Mouse (Mus musculus): Measurements from ENCODE around the gene Eif2s3x.
"Not testable (repeated sequence)": the region's sequence is repeated elsewhere in the genome, so short reads cannot be mapped to it uniquely, and the experiment has no call there.

Eif2s3x gene

GRCm38 (mm10) chrX:94212597-94213321 lies at the start of gene Eif2s3x:
Gene Eif2s3x, minus strand, starts transcription at chrX:94212862.
- peak; percentile 94 for DNase-seq (ENCODE audit: inconsistent ontology term)

- DNase-seq (ENCODE audit: inconsistent ontology term) = no peak
Measured at GRCm38 (mm10) chrX:94235601-94236000, 22.9 kb upstream of the Eif2s3x start.

- DNase-seq (ENCODE audit: inconsistent ontology term) = no peak
Measured at GRCm38 (mm10) chrX:94235190-94235555, 22.5 kb upstream of the Eif2s3x start.

- DNase-seq (ENCODE audit: inconsistent ontology term) = peak; percentile 90
Measured at GRCm38 (mm10) chrX:94234532-94235189, 22.0 kb upstream of the Eif2s3x start, which contains the start of gene Klhl15. Gene Klhl15, plus strand, starts transcription at chrX:94234599.

DNA sequence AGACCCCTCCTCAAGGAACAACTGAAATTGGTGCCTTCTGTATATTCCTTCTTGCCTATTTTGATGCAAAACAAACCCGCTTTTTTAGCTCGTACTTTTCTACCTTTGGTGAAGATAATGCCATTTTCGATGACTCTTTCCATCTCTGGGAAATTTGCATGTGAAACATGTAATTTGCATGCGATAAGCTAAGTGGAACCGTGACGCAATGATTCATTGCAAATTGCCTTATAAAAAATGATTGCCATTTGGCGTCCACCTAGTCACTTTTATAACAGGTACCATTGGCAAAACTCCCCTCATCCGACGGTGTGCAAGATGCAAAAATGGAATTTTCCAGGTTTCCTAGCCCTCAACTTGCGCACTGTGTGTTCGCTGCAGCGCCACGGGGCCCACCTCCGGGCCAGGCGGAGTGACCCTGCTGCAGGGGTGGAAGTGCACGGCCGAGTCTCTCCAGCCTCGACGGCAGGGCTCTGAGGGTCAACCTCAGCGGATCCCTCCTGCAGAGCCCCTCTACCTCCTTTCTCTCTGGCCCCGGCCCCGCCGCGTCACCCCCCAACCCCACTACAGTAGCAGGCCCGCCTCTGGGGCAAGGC lies 21.4 kb upstream of the Eif2s3x start:
- no peak for DNase-seq (ENCODE audit: inconsistent ontology term)

DNA sequence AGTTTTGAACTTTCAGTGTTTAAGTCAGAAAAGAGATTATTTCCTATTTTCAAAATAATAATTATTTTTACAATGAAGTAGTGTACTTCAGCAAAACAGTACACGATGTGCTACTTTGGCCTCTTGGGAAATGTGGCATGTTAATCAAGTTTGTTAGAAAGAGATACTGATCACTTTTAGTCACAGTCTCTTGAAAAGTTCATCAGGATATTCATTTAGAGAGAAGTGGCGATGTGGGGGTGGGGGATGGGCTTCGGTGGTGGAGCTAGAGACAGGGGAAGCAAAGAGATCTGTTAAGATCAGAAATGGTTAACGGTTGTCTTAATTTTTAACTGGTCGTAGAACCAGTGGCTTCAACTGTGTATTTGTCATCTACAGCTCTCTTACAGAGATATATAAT lies 20.8 kb upstream of the Eif2s3x start:
- DNase-seq (ENCODE audit: inconsistent ontology term) = no peak

DNA sequence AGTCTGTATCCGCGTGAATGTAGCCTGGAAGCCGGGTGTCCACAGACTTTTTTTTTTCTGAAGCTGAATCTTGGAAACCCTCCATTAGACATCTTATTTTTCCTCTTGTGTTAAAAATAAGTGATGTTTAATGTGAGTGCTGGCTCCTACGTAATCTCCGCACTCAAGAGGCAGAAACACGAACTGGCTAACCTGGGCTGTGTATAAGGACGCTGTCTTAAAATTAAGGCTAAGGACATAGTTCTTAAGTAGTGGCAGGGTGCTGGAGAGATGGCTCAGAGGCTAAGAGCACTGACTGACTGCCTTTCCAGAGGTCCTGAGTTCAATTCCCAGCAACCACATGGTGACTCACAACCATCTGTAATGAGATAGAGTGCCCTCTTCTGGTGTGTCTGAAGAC lies 722 bp upstream of the Eif2s3x start:
- DNase-seq (ENCODE audit: inconsistent ontology term) = no peak

DNA sequence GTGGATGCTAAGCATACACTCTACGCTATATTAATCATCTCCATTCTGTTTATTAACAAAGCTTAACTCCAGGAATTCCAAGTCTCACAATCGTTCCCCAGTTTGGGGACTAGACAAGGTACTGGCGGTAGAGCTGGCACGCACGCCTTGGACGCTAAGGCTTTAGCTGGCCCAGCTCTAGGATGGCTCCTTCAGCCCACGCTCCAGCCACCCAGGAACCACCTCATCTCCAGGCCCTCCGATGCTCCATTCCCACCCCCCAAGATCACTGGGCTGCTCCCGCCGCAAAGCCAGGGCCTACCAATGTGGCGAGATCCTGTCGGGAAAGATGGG lies 432 bp downstream of the Eif2s3x start:
- DNase-seq (ENCODE audit: inconsistent ontology term) = no peak

GRCm38 (mm10) chrX:94197789-94198188 lies 14.9 kb downstream of the Eif2s3x start:
- no peak for DNase-seq (ENCODE audit: inconsistent ontology term)

- DNase-seq (ENCODE audit: inconsistent ontology term) = not testable (repeated sequence)
Measured at GRCm38 (mm10) chrX:94193901-94194300, 18.8 kb downstream of the Eif2s3x start.

- DNase-seq (ENCODE audit: inconsistent ontology term) = peak; percentile 7
Measured at GRCm38 (mm10) chrX:94185156-94185555, 27.5 kb downstream of the Eif2s3x start.

DNA sequence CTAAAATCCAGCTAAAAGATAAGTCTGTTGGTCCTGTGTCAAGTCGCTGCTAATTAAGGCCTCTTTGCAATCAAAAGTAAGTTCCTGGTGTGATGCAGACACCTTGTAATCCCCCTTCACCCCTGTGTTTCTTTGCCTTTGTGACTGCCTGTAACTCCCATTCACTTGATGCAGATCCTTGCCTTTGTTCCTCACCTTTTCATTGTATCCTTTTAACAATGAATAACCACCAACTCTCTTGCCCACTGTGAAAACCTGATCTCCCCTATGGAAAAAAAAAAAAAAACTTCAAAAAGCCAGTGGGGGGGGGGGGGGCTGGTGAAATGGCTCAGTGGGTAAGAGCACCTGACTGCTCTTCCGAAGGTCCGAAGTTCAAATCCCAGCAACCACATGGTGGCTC lies 28.8 kb downstream of the Eif2s3x start:
- DNase-seq (ENCODE audit: inconsistent ontology term) = no peak

GRCm38 (mm10) chrX:94177715-94178340 lies 34.8 kb downstream of the Eif2s3x start:
- DNase-seq (ENCODE audit: inconsistent ontology term) = peak; percentile 98

GRCm38 (mm10) chrX:94169348-94169747 lies 43.3 kb downstream of the Eif2s3x start:
- peak; percentile 50 for DNase-seq (ENCODE audit: inconsistent ontology term)

DNA sequence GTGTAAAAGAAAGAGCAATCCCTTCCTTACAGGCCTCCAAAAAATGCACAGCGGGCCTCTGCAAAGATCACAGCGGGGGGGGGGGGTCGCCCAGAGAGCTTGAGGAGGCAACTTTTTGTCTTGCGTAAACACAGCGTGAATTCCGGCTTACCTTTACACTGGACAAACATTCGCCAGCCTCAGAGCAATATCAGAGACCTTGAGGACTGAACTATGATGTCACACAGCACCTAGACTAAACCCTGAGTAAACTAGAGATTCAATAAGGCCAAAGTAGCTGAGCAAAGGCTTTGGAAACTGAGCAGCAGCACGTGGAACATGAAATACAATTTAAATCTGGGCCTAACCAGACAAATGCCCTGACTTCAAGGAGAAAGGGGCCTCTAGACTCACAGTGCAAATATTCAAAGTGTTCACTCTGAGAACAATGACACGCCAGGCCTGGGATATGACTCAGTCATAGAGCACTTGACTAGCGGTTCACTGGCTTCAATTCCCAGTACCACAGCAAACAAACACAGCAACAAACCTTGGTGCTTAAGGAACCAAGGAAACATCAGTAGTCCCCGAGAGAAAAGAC lies 60.3 kb downstream of the Eif2s3x start:
- peak; percentile 77 for DNase-seq (ENCODE audit: inconsistent ontology term)

GRCm38 (mm10) chrX:94150471-94150870 lies 62.2 kb downstream of the Eif2s3x start:
- no peak for DNase-seq (ENCODE audit: inconsistent ontology term)

GRCm38 (mm10) chrX:94142004-94142771 lies 70.5 kb downstream of the Eif2s3x start:
- no peak for DNase-seq (ENCODE audit: inconsistent ontology term)

- no peak for DNase-seq (ENCODE audit: inconsistent ontology term)
Measured at GRCm38 (mm10) chrX:94140080-94140479, 72.6 kb downstream of the Eif2s3x start.
